Mouse (Mus musculus) Patski (cell line): Measurements from ENCODE around the gene Cc2d1a. TPM values are rescaled to one million over a fixed set of nuclear protein-coding genes. Genes with fewer than 3 reads are reported as not detected.

Source experiments
- ATAC-seq: fragments of 100-300 bp; one replicate; pipeline ENCODE4 v1.8.0; 2021
- CTCF ChIA-PET: fragments of 350-600 bp; sonication (Branson Sonifier 250); formaldehyde crosslinking; loops from one replicate; lab custom pipeline; 2022; ENCODE audit warnings: inconsistent platforms; lab: Charles Lee
- POLR2A ChIA-PET: fragments of 350-600 bp; sonication (Branson Sonifier 250); formaldehyde crosslinking; loops from one replicate; lab custom pipeline; 2022; ENCODE audit warnings: antibody characterized with exemption, inconsistent platforms; lab: Charles Lee
- DNase-seq: peaks from one replicate; pipeline ENCODE4 v3.0.0-alpha.2; 2011; ENCODE audit warnings: low read depth, low spot score
- H3K27me3 ChIP-seq: fragments of 371-371 bp; one replicate; pipeline ENCODE4 v1.5.1; 2021
- CTCF ChIP-seq: fragments of 100-300 bp; IDR thresholded peaks from one replicate; pipeline ENCODE4 v1.5.1; 2021
- in situ Hi-C: fragments of 300-500 bp; cut with MboI; formaldehyde crosslinking; loops from 3 replicates; pipeline ENCODE4 v1.11.1; 2018; ENCODE audit warnings: low pct_unique_long_range_greater_than_20kb, mixed read lengths
- polyA plus RNA-seq: library from polyadenylated mRNA; unstranded; gene quantifications from one replicate; pipeline ENCODE4 v1.2.3, GENCODE M21; 2021

Cc2d1a gene
- polyA plus RNA-seq, 1 experiment from 2014 or later: 54.7 TPM

GRCm38 (mm10) chr8:84122151-84122550 is 25.6 kb downstream of the Cc2d1a start:
- no peak for ATAC-seq
- in situ Hi-C loops: no loop called here
- CTCF ChIA-PET: no interaction called here
- TF ChIP-seq CTCF: no peak
- H3K27me3 ChIP-seq: peaks cover 7% of the 10 kb centered on the region
- POLR2A ChIA-PET: interaction anchor here (1.0 kb wide), 1 partner anchor 9 kb away, joined by 3 read pairs; no protein-coding TSS in a partner anchor
- no peak for DNase-seq

GRCm38 (mm10) chr8:84115646-84116045 is 32.1 kb downstream of the Cc2d1a start:
- TF ChIP-seq CTCF: no peak
- CTCF ChIA-PET: interaction anchor here (0.8 kb wide), 2 partner anchors 9 to 27 kb away, joined by 3 read pairs; no protein-coding TSS in a partner anchor
- peaks cover 7% of the 10 kb centered on the region for H3K27me3 ChIP-seq
- ATAC-seq (no peak), DNase-seq (no peak)
- in situ Hi-C loops: no loop called here
- POLR2A ChIA-PET: no interaction called here

GRCm38 (mm10) chr8:84106216-84107040 is 41.3 kb downstream of the Cc2d1a start:
- ChIA-PET POLR2A (interaction anchor here (0.6 to 0.9 kb wide), 2 partner anchors 10 to 39 kb away, joined by 3 read pairs; no protein-coding TSS in a partner anchor), CTCF (interaction anchor here (1.4 kb wide), 2 partner anchors 9 to 28 kb away, joined by 3 read pairs; no protein-coding TSS in a partner anchor)
- DNase-seq (no peak), ATAC-seq (no peak)
- in situ Hi-C loops: no loop called here
- no peak for TF ChIP-seq CTCF
- H3K27me3 ChIP-seq: no peaks in the 10 kb centered on the region

- ATAC-seq (no peak), DNase-seq (no peak)
- POLR2A ChIA-PET: no interaction called here
- in situ Hi-C loops: no loop called here
- H3K27me3 ChIP-seq: no peaks in the 10 kb centered on the region
- TF ChIP-seq CTCF: no peak
- CTCF ChIA-PET: no interaction called here
Observed at GRCm38 (mm10) chr8:84105676-84106075, 42.1 kb downstream of the Cc2d1a start.

GRCm38 (mm10) chr8:84104697-84105609 is 42.8 kb downstream of the Cc2d1a start, which contains the start of gene Dcaf15:
Gene Dcaf15 (minus strand): TSS chr8:84104768.
- DNase-seq: peak; percentile 99
- no peak for TF ChIP-seq CTCF
- ChIA-PET POLR2A (interaction anchor here (1.7 kb wide), 1 partner anchor 34 kb away, joined by 4 read pairs; no protein-coding TSS in a partner anchor), CTCF (interaction anchor here (0.7 kb wide), 1 partner anchor 35 kb away, joined by 3 read pairs; no protein-coding TSS in a partner anchor)
- H3K27me3 ChIP-seq: no peaks in the 10 kb centered on the region
- ATAC-seq: peak; percentile 95
- in situ Hi-C loops: no loop called here

GRCm38 (mm10) chr8:84104221-84104620 is 43.5 kb downstream of the Cc2d1a start:
- no peak for DNase-seq
- POLR2A ChIA-PET: interaction anchor here (1.7 kb wide), 1 partner anchor 35 kb away, joined by 4 read pairs; no protein-coding TSS in a partner anchor
- in situ Hi-C loops: no loop called here
- TF ChIP-seq CTCF: no peak
- H3K27me3 ChIP-seq: no peaks in the 10 kb centered on the region
- CTCF ChIA-PET: interaction anchor here (1.1 kb wide), 1 partner anchor 64 kb away, joined by 3 read pairs; no protein-coding TSS in a partner anchor
- ATAC-seq: peak; percentile 29

- ATAC-seq (no peak), DNase-seq (no peak)
- no peaks in the 10 kb centered on the region for H3K27me3 ChIP-seq
- CTCF ChIA-PET: interaction anchor here (0.6 to 1.1 kb wide), 2 partner anchors 65 to 628 kb away, joined by 3 read pairs; no protein-coding TSS in a partner anchor
- no peak for TF ChIP-seq CTCF
- in situ Hi-C loops: no loop called here
- POLR2A ChIA-PET: interaction anchor here (0.6 to 1.7 kb wide), 4 partner anchors 28 to 81 kb away, joined by 3 to 5 read pairs (median 4); no protein-coding TSS in a partner anchor
Observed at GRCm38 (mm10) chr8:84103601-84104000, 44.1 kb downstream of the Cc2d1a start.

GRCm38 (mm10) chr8:84101476-84102270 is 46.1 kb downstream of the Cc2d1a start:
- no peak for DNase-seq
- in situ Hi-C loops: no loop called here
- ATAC-seq: no peak
- no peaks in the 10 kb centered on the region for H3K27me3 ChIP-seq
- TF ChIP-seq CTCF: no peak
- CTCF ChIA-PET: no interaction called here
- POLR2A ChIA-PET: no interaction called here

- in situ Hi-C loops: no loop called here
- no peak for TF ChIP-seq CTCF
- DNase-seq (no peak), ATAC-seq (no peak)
- ChIA-PET CTCF (no interaction called here), POLR2A (no interaction called here)
- H3K27me3 ChIP-seq: no peaks in the 10 kb centered on the region
Observed at GRCm38 (mm10) chr8:84098376-84098775, 49.4 kb downstream of the Cc2d1a start.
